Mouse (Mus musculus) kidney, postnatal 36 days (tissue): ENCODE measurements around the gene Dusp13.
A peak's percentile ranks its signal among the peaks of the same experiment; 100 is the strongest.

Experiments used
- DNase-seq, 2 experiments: peaks; one replicate each; pipeline ENCODE4 v3.0.0; 2021 to 2022; ENCODE audit warnings: mixed read lengths in 2 of 2

Gene Dusp13

DNA sequence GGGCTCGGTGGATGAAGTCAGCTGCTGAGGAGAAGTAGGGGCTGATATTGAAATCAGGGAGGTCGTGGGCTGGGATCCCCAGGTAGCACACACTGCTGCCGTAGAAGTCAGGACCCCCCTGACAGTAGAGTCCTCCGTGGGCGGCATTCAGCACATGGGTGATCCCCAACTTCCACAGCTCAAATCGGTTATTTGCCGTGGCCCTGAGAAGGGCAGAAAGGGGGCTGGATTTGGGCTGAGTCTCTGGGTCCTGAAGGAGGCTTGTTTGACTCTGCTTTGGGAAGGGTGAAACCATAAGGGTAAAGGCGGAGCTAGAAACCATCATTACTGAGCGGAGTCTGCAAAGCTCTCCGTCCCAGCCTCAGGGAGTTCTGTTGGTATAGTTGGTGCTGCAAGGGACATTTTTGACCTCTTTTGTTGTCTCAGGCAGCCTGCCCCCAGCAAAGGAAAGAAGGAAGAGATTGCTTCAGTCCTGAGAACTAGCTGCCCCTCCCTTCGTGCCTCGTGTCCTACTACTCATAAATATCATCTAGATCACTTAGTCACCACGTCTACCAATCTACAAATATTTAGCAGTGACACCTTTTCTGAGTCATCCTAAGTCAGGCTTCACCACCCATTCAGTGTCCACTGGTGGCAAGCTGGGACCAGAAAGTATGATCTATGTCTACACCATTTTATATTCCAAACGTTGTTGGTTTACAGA is 3.4 kb downstream of the Dusp13 start:
- DNase-seq: no peak

DNA sequence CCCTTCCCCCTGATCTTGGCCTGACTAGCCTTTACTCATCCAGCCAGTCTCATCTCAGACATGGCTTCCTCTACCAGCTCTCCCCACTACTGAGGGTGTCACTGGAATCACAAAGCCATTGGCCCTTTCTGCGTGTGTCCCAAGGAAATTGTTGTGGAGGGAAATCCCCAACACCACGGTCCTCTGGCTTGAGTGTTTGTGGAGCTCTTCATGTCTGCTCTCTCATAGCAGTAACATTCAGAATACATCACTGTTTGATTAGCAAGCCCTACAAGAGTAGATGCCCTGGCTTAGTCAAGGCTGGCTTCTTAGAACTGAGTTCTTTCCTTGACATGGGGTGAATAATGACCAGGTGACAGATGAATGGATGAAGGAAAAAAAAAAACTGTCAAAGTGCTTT is 4.1 kb downstream of the Dusp13 start:
- no peak for DNase-seq

DNA sequence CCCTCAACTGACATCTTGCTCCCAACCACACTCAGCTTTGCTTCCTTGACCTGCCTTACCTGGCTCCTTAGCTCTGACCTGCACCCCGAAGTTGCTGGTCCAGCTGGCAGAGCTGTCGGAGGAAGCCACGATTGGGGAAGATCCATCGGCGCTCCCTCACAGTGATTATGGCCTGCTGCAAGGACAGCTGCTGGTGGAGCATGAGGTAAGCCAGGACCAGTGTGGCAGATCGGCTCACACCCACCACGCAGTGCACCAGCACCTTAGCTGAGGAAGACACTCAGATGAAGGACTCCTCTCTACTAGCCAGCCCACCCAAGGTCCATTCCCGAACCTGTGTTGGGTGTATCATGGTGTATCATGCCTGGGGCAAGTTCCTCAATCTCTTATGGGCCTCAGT is 4.7 kb downstream of the Dusp13 start:
- DNase-seq: no peak

DNA sequence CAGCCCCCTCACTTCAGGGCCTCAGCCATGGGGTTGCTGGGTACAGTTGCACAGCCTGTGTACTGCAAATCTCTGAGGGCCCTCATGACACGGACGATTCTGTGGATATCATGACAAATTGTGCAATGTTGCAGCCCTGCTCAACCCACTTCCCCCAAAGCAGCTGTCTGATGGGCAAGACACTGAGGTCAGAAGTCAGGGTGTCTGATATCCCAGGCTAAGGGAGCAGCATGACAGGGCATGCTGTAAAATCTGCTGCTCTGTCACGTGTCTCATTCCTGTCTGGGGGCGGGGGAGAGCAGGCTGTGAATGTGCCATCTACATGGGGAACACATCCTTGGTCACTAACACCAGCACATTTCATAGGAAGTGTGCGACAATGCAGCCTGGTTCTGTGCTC is 5.8 kb downstream of the Dusp13 start:
- no peak for DNase-seq

DNA sequence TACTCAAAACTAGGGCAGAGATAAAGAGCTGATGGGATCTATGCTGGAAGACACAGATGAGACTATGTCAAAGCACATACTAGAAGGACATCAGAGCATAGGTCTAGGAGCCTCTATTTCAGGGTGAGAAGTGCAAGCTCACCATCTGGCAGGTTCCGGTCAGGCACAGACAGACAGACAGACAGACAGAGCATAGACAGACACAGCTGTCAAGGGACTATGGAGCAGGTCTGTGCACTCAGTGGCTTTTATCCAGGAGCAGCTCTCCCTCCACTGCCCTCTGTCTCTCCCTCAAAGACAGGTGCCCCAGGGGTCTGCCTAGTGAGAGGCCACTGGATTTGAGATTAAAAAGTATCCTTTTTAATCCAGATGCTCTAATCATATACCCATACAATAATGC is 6.8 kb downstream of the Dusp13 start:
- no peak for DNase-seq

DNA sequence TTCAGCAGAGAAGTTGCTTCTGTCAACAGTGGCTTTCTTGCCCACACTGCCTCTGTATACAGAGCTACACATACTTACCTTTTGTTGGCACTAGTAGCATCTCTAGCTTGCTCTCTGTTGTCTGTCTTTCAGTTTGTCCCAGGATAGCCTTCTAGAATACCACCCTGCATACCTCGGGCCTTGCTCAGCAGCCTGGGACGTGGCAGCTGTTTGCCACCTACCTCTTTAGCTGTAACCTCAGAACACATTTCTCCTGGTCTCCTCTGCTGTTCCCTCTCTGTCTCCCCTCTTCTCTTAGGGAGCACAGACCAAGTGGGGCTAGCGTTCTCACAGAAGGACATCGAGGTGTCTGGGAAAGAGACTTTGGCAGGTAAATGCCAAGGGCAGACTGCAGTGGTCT is 8.5 kb downstream of the Dusp13 start:
- no peak for DNase-seq

DNA sequence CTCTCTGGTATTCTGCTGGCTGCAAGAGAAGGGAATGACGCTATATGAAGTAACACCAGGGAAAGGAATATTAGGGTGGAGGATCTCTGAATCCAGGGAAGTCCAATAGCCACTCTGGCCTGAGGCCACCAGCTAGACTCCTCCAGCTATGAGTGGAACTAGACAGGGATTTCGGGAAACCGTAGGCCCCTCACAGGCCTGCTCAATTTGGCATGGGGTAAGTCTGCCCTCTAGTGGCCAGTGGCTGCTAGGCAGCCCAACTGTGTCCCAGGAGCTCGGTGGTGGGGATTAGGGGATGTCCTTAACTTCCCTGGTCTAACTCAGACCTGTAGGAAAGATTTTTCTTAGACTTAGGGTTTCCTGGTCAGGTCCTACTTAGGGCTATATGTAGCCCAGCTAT is 9.2 kb downstream of the Dusp13 start:
- DNase-seq: peak; percentile 66 to 86

DNA sequence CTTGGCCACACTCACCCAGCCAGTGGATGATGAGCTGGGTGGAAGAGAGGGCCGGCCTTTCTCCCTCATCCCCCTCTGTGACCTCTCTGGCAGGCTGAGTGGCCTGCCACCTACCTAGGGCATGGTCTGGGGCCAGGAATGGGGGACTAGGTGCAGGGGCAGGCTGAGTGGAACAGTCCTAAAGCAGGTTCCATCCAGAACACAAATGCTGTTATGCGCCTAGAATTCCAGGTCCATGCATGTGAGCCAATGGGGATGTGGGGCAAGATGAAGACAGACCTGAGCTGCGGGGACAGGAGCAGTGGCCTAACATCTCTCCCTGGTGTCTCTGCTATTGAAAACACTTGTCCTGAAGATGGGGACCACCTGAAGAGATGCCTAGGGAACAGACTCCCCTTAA is 9.7 kb downstream of the Dusp13 start:
- DNase-seq: no peak

DNA sequence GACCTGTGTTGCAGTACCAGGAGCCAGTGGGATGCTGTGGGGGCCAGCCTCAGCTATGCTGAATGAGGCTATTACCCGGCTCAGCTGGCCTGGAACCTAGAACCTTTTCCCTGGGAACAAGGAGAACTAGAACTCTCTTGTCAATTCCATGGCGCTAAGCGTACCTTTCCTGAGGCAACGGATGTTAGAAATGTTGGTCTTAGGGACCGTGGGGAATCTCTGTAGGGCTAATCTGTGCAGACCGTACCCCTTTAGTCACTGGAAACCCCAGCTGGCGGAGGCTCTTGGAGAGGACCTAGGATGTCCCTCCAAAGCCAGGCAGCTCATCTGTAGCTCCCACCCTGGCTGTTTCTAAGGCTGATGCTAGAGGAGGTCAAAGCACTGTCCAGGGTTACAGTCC is 10.6 kb downstream of the Dusp13 start:
- no peak for DNase-seq

DNA sequence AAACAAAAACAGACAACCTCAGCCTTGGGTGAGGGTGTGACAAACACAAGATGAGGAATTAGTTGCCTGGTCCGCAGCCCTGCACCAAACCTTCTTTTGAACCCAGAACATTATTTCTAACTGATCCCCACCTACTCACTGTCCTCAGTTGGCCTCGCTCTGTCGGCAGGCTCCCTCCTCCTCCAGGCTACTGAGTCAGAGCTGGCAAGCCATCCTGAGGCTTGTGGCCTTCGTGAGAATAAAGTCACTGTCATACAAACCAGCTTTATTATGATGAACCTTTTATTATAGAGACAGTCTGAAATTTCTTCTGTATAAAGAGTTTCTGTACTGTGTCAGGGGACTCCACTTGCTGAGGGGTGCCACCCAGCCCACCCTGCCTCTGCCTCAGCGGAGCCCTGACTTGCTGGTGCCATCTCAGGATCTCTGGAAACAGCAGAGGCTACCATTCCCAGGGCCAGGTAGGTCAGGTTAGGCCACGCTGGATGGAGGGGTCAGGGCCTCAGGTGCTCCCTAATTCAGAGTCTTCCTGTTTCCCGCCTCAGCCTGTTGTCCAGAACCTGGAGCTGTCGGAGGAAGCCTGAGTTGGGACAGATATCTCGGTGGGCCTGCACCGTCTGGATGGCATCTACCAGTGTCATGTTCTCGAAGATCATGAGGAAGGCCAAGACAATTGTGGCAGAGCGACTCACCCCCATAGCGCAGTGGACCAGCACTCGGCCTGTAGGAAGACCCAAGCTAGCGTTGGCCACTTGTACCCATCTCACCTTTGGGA is 17.7 kb downstream of the Dusp13 start:
- no peak for DNase-seq

DNA sequence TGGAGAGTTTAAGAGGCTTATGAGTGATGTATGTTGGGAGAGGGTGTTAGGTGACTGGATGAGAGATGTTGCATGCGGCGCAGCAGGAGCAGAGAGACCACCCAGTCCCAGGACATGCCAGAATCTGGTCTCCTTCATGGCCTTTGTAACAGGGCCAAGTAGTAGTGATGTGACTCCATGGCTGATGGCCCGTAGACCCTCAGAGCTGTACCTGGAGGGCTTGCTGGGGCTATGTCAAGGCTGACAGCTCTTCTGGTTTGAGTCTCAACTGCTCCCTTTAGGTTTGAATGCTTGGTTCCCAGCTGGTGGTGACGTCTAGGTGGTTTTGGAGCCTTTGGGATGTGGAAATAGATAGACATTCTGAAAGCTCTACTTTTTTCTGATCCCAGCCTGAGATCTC is 21.0 kb downstream of the Dusp13 start:
- DNase-seq: no peak

DNA sequence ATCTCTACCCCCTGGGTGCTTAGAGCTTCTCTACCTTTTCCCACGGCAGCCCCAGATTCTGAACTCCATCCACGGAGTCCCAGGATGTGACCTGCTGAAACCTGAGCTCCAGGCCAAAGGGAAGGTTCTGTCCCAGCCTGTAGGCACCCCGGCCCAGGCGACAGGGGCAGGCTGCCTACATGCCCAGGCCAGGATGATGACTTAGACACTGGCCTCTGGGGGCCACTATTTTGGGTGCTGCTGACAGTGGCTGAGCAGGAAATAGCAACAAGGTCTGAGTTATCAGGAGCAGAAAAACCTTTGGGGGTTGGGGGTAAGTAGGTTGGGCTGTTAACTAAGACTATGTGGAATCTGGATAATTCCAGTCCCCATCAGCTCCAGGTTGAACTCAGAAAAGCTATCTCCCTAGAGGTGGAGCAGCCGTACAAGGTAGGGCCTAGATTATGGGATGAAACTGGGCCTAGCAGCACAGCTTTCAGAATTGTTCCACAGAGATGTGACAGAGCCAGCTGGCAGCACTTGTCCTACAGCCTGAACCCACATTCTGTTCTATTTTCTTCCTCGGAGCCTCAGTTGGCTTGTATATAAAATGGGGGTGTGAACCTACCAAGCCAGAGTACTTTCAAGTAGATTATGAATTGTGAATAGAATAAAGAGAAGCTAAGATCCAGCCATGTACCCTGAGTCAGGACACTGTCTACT is 21.8 kb downstream of the Dusp13 start:
- no peak for DNase-seq

DNA sequence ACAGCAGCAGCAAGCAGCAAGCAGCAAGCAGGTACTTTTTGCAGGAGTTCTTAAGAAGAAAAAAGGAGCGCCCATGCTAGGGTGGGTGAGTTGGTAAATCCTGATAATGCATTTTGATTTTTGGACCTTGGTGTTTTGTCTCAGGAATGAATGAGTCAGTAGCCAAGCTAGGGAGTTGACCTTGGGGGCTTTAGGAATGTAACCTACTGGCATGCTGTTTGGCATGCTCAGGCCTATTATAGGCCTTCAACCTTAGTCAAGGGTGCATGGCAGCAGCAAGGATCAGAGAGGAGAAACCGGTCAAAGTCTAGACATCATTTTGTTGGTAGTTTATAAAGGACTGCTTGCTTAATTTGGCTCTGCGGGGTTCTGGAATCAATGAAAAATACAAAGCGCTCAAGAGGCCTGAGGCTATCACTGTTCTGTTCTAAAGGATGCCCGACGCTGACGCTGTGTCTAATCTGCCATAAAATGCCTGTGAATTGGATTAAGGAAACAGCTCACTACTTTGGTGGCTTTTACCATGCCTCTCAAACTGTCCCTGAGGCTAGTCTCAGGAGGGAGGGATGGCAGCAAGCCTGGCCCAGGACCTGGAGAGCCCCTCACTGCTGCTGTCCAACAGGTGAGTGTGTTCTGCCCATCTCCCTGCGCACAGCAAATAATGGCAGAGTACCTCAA is 28.8 kb downstream of the Dusp13 start:
- DNase-seq: no peak

DNA sequence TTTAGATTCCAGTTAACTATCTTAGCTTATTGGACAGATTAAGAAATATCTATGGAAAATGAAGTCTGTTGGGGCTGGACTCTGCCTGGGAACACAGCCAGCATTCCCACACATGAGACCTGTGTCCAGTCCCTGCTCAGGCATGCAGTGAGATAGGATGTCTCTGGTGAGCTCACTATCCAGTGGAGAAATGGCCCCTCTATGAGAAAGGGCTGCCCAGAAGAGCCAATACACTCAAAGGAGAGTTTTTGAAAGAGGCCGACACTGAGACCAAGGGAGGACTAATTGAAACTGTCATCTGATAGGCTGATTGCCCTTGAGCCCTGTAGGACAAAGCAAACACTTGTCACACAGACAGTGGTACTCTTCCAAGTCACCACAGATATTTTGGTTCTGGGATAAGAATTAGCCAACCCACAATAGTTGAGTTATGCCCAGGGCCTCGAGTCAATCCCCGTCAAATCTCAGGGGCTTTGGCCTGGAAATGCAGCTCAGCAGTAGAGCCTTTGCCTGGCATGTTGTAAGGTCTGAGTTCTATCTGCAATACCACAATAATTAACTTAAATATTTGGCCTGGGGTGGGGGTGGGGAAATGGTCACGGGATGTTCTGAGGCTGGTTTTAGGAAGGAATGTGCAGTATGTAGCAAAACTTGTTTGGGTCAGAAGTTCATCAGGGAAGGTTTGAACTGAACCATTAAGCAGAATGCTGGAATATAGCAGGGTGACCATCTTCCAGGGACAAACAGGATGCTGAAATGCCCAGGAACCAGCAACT is 30.4 kb downstream of the Dusp13 start:
- DNase-seq: peak in 1 of 2 experiments; percentile 12

DNA sequence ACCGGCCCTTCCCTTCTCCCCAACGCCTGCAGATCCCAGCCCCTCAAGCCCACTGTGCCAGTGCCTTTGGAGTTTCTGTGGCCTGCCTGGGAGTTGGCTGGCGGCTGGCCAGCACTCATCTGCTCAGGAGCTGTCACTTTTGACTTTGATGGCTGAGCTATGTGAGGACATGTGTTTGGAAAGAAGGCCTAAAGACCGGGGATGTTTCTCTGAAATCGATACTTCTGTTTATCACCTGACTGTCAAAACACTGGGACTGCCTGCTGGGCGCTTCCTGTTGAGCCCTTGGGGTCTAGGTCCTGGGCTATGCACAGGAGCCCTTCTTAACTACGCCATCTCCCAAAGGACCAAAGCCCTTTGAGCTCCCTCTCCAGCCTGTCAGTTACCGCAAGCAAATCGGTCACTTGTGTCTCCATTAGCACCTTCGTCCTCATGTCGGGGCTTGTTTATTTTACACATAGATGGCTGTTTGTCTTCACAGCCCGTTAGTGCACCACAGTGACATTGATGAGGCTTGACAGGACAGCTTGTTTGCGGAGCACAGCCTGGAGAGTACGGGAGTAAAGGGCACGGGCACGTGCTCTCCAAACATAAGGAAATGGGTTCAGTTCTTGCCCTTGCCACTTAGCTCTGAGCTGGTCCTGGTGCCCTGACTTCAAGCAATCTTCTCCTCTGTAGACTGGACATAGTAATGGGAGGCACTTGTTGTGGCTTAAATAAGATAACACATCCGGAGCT is 31.2 kb downstream of the Dusp13 start:
- DNase-seq: no peak

DNA sequence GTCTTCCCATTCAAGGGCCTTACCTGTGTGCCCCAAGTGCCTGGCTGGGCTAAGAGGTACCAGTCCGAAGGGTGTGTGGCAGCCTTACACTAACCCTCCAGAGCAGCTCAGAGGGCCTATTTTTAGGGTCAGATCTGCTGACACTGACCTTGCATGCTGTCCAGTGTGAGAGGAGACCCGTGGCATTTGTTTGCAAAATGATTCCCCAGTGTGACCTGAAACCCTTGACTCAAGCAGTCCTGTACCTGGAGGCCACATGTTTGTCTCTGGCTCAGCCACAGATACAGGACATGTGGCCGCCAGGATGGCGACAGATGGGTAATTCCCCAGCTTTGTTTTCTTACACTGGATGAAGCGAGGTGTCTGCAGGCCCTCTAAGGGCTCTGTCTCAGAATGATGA is 36.5 kb downstream of the Dusp13 start, which contains the start of gene Dupd1:
TSS of gene Dupd1 (minus strand) at position 91 of the 400 bp plus-strand sequence.
- DNase-seq: no peak

DNA sequence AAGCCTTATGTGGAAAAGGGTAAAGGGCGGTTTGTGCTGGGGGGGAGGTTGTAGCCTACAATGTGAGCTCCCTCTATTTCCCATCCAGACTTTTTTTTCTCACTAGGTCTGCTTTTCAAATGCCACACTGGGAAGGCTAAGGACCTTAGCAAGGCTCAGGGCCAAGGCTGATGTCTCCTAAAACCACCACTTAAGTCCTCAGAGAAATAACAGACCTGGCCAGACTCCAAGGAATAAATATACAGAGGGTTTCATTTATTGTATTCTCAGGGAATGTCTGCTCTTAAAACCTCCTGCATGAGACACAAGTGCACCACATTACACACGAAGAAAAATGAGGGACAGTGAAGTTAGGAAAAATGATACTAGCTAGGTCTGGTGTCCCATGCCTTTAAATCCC is 39.8 kb downstream of the Dusp13 start:
- DNase-seq: no peak

DNA sequence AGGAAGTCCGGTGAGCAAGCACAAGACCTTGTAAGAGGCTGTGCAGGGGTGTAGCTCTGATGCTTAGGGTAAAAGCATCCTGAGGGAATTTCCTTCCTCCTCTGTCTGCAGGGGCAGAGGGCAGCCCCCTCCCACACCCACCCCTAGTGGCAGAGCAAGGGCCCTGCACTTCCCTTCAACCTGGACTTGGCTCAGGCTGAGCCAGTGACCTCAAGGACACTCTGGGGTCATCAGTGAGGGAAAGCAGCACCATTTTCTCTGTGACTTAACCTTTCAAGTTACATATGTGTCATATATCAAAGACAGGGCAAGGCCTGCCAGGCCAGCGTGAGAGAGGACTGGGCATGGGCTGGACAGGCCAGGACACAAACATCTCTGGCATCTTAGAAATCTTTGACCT is 41.4 kb downstream of the Dusp13 start:
- DNase-seq: peak in 1 of 2 experiments; percentile 9

DNA sequence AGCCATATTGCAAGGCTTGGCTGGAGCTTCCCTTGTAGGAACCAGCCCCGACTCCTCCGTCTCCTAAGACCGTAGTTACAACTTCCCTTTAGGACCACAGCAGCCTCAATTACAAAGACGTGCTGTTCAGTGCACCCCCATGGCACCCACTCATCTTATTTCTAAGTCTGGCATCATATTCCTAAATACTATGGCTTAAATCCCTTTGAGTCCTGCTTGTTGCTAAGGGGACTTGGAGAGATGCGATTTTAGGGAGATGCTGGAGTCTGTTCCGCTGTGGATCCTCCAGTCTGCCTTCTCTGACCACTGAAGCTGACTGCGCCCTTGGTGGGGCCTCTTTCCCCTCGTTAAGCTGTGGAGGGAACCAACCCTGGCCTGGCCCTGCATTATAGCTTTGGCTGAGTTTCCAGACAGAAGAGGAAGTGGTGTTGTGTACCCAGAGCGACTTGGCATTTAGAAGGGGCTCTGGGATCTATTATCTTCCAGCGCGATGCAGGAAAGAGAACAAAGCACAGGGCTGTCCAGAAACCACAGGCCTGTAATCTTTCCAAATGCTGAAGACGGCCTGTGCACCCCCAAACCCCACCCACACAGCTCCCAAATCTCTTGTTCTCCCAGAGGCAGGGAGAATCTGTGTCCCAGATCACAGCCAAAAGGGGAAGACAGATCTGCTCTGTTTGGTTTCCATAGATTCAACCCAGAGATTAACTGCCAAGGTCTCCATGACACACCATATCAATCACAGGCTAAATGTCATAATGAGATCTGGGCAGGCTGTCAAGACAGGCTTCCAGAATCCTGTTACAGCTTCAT is 44.0 kb downstream of the Dusp13 start:
- DNase-seq: no peak

DNA sequence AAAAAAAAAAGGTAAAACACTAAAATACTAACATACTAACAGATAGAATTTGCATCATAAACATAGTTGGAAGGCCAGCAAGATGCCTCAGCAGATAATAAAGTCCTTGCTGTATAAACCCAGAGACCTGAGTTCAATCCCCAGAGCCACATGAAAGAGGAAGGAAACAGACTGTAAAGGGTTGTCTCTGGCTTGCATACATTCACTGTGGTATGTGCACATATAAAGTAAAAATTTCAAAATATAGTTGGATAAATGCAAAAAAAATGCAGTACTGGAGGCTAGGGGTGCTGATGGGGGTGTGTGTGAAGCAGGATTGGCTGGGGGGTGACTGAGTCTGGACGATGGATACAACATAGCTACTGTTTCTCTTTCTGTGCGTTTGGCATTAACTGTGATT is 45.5 kb downstream of the Dusp13 start:
- no peak for DNase-seq

DNA sequence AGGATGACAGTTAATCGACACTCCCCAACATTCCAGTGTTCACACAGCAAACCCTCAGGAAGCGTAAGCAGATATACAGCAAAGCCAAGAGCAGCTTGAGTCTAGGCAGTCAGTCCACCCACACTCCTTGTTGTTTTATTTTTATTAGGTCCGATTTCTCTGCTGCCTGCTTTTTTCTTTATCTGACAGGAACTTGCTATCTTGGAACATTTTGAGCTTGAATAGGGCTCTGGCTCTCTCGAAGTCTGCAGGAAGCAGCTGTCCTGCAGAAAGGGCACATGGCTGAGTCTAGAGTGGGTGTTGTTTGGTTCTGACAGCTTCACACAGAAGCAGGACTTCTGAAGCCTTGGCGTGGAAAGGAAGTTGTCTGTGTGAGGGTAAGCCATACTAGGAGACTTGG is 47.7 kb downstream of the Dusp13 start:
- DNase-seq: no peak
